Mouse (Mus musculus) Patski (cell line): ENCODE data around the gene Ppp1r3a. TPM values are rescaled to one million over a fixed set of nuclear protein-coding genes. Genes with fewer than 3 reads are reported as not detected.
"Not testable (repeated sequence)": the region's sequence is repeated elsewhere in the genome, so short reads cannot be mapped to it uniquely, and the experiment has no call there.

Experiments
- ATAC-seq: fragments of 100-300 bp; one replicate; pipeline ENCODE4 v1.8.0; 2021
- CTCF ChIA-PET: fragments of 350-600 bp; sonication (Branson Sonifier 250); formaldehyde crosslinking; loops from one replicate; lab custom pipeline; 2022; ENCODE audit warnings: inconsistent platforms; lab: Charles Lee
- POLR2A ChIA-PET: fragments of 350-600 bp; sonication (Branson Sonifier 250); formaldehyde crosslinking; loops from one replicate; lab custom pipeline; 2022; ENCODE audit warnings: antibody characterized with exemption, inconsistent platforms; lab: Charles Lee
- DNase-seq: peaks from one replicate; pipeline ENCODE4 v3.0.0-alpha.2; 2011; ENCODE audit warnings: low read depth, low spot score
- H3K27me3 ChIP-seq: fragments of 371-371 bp; one replicate; pipeline ENCODE4 v1.5.1; 2021
- CTCF ChIP-seq: fragments of 100-300 bp; IDR thresholded peaks from one replicate; pipeline ENCODE4 v1.5.1; 2021
- in situ Hi-C: fragments of 300-500 bp; cut with MboI; formaldehyde crosslinking; loops from 3 replicates; pipeline ENCODE4 v1.11.1; 2018; ENCODE audit warnings: low pct_unique_long_range_greater_than_20kb, mixed read lengths
- polyA plus RNA-seq: library from polyadenylated mRNA; unstranded; gene quantifications from one replicate; pipeline ENCODE4 v1.2.3, GENCODE M21; 2021

Ppp1r3a gene
- polyA plus RNA-seq, 1 experiment from 2014 or later, result not detected

DNA sequence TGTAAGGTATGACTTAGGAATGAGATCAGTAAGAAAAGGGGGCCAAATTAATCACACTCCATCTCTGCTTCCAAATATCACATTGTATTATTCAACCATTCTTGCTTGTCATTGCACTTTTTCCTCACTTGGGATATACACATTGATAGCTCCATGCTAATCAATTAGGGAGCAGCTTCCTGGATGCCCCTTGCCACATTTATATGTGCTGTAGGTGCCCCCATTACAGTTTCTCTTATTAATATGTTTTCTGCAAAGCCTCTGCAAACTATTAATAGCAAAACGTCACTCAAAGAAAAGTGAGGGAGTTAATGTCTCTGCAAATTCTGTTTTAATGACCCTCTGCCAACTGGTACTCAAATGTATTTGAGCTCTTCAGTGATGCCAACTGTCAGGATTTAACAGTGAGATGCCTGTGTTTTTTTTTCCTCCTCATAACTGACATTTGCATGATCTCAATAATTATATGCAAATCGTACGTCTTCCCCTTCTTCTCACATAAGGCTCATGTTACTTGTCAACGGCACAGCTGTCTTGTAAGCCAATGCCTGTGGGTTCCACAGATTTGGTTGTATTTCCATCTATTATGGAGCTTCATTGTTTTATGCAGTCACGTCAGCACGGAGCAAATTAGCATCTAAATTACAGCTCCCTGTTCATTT lies 34.8 kb downstream of the Ppp1r3a start:
- H3K27me3 ChIP-seq, result no peaks in the 10 kb centered on the region
- in situ Hi-C loops, result no loop called here
- TF ChIP-seq CTCF, result no peak
- ChIA-PET CTCF (interaction anchor here (1.0 kb wide), 1 partner anchor 18 kb away, joined by 3 read pairs; no protein-coding TSS in a partner anchor), POLR2A (no interaction called here)
- DNase-seq (no peak), ATAC-seq (no peak)

DNA sequence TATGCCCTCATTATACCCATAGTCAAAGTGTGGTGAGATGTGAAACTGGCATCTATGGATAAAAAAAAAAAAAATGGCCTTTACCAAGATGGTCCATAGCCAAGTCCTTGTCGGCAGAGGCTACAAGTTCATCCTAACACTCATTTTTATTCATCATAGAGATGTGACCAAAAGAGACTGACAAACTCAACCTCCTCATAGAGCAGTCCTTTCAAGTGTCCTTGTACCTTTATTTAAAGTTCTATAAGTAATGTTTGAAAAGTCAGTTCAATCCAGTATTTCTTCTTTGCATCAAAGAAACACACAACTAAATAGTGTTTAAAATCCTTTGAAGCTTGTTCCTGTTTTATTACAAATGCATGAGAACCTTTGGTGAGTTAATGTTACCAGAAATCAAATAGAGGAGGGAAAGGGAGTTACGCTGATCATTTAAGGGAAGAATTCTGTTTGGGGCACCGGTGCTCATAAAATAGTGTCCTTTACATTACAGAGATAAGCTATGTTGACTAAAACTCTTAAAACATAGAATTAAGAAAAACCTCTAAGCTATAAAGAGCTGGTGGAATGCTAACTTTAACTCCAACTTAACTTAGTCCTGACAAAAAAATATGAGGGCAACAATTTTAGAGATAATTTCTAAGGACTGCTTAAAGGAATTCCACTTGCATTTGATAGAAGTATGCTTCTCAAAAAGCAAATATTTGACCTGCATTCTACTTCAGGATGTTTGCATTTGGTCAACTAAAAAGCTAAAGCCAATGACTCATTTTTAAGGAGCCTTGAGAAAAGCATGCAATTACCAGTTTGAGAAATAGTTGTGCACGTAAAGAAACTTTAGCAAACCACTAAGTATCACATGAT lies 39.7 kb downstream of the Ppp1r3a start:
- ChIA-PET CTCF (no interaction called here), POLR2A (no interaction called here)
- DNase-seq, result no peak
- ATAC-seq, result no peak
- no peak for TF ChIP-seq CTCF
- in situ Hi-C loops, result no loop called here
- H3K27me3 ChIP-seq, result no peaks in the 10 kb centered on the region

- no peaks in the 10 kb centered on the region for H3K27me3 ChIP-seq
- ChIA-PET POLR2A (no interaction called here), CTCF (no interaction called here)
- ATAC-seq, result no peak
- DNase-seq, result no peak
- in situ Hi-C loops, result no loop called here
- TF ChIP-seq CTCF, result no peak
These were observed 42.9 kb downstream of the Ppp1r3a start for GRCm38 (mm10) chr6:14712146-14712545.

GRCm38 (mm10) chr6:14700030-14700429 lies 55.0 kb downstream of the Ppp1r3a start:
- TF ChIP-seq CTCF, result no peak
- no peak for DNase-seq
- no peaks in the 10 kb centered on the region for H3K27me3 ChIP-seq
- in situ Hi-C loops, result no loop called here
- ATAC-seq, result no peak
- ChIA-PET POLR2A (no interaction called here), CTCF (no interaction called here)

GRCm38 (mm10) chr6:14679231-14679887 lies 75.7 kb downstream of the Ppp1r3a start:
- in situ Hi-C loops, POLR2A ChIA-PET, DNase-seq, ATAC-seq, H3K27me3 ChIP-seq, CTCF ChIA-PET: not testable (repeated sequence)

GRCm38 (mm10) chr6:14668966-14669365 lies 86.1 kb downstream of the Ppp1r3a start:
- in situ Hi-C loops, POLR2A ChIA-PET, ATAC-seq, DNase-seq, CTCF ChIA-PET, H3K27me3 ChIP-seq: not testable (repeated sequence)

- DNase-seq, CTCF ChIA-PET, in situ Hi-C loops, ATAC-seq, H3K27me3 ChIP-seq, POLR2A ChIA-PET: not testable (repeated sequence)
These were observed 87.4 kb downstream of the Ppp1r3a start for GRCm38 (mm10) chr6:14667651-14668050.

Other genes starting within 250 kb of the Ppp1r3a start
- gene Foxp2, start 146.1 kb upstream of the Ppp1r3a start, polyA plus RNA-seq, result not detected